Mouse (Mus musculus): ENCODE results near the gene Zfp455. TPM values are rescaled to one million over a fixed set of nuclear protein-coding genes. Genes with fewer than 3 reads are reported as not detected.

The Zfp455 gene
- polyA plus RNA-seq (2015; fragmentation: Nextera tagmentation; extraction: Ambion mirVana): 0.48 and 0.76 TPM in 2 replicates

DNA sequence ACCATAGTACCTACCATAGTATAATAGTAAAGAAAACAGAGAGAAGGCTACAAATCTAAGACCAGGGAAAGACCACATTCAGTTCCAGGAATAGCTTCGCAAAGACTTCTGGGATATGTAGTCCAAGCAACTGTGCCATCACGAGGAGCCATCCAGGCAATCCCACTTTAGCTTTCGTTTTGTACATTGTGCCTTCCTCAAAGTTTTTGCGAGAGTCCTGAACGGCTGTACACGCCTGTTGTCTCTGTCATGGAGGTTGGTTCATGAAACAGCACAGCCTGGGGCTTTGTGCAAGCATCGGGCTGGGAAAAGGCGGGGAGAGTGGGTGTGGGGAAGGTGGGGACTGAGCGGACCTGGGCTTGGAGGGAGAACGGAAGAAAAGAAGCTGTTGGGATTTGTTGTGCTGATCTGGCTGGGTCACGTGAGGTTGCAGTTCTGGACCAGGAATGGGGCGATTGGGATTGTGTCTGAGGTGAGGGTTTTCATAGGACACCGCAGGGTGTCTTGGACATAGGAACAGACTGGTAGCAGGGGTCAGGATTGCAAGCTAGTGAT, at the start of gene Zfp455:
Gene Zfp455, plus strand, starts transcription at position 167 of the 555 bp plus-strand sequence.

GRCm38 (mm10) chr13:67172991-67173722, 21.1 kb upstream of the Zfp455 start, which contains the start of gene Rsl1:
TSS of gene Rsl1 (plus strand) at chr13:67173182.

Other genes starting within 250 kb of the Zfp455 start
- gene Zfp712, start 133.3 kb upstream of the Zfp455 start, polyA plus RNA-seq (2015; fragmentation: Nextera tagmentation; extraction: Ambion mirVana): 0.94 and 1.3 TPM in 2 replicates
- 1.6 and 1.8 TPM in 2 replicates for gene Zfp708, start 96.5 kb upstream of the Zfp455 start, polyA plus RNA-seq (2015; fragmentation: Nextera tagmentation; extraction: Ambion mirVana)
- gene Gm28557, start 85.9 kb upstream of the Zfp455 start, polyA plus RNA-seq (2015; fragmentation: Nextera tagmentation; extraction: Ambion mirVana): 1.3 and 1.5 TPM in 2 replicates
- 0.10 and 0.18 TPM in 2 replicates for gene Rslcan18, start 78.2 kb upstream of the Zfp455 start, polyA plus RNA-seq (2015; fragmentation: Nextera tagmentation; extraction: Ambion mirVana)
- gene Zfp759, start 72.8 kb upstream of the Zfp455 start, polyA plus RNA-seq (2015; fragmentation: Nextera tagmentation; extraction: Ambion mirVana): 0.47 and 0.56 TPM in 2 replicates
- 1.9 and 3.0 TPM in 2 replicates for gene Rsl1, start 21.3 kb upstream of the Zfp455 start, polyA plus RNA-seq (2015; fragmentation: Nextera tagmentation; extraction: Ambion mirVana)
- gene Zfp458, start 84.0 kb downstream of the Zfp455 start, polyA plus RNA-seq (2015; fragmentation: Nextera tagmentation; extraction: Ambion mirVana): 0.95 and 1.1 TPM in 2 replicates
- gene Zfp457, start 112.0 kb downstream of the Zfp455 start, polyA plus RNA-seq (2015; fragmentation: Nextera tagmentation; extraction: Ambion mirVana): 0.49 and 0.53 TPM in 2 replicates
- gene Zfp595, start 138.1 kb downstream of the Zfp455 start, polyA plus RNA-seq (2015; fragmentation: Nextera tagmentation; extraction: Ambion mirVana): 1.3 TPM in 2 replicates
- gene Gm28044, start 166.0 kb downstream of the Zfp455 start, polyA plus RNA-seq (2015; fragmentation: Nextera tagmentation; extraction: Ambion mirVana): 0.25 TPM in 1 of 2 replicates, not detected in the other
- gene Zfp953, start 166.1 kb downstream of the Zfp455 start, polyA plus RNA-seq (2015; fragmentation: Nextera tagmentation; extraction: Ambion mirVana): 0.78 and 0.92 TPM in 2 replicates
- 0.24 and 0.38 TPM in 2 replicates for gene Gm28041, start 181.2 kb downstream of the Zfp455 start, polyA plus RNA-seq (2015; fragmentation: Nextera tagmentation; extraction: Ambion mirVana)
- gene Zfp456, start 181.3 kb downstream of the Zfp455 start, polyA plus RNA-seq (2015; fragmentation: Nextera tagmentation; extraction: Ambion mirVana): 0.79 and 1.2 TPM in 2 replicates
- gene Zfp429, start 205.3 kb downstream of the Zfp455 start, polyA plus RNA-seq (2015; fragmentation: Nextera tagmentation; extraction: Ambion mirVana): 2.1 and 2.4 TPM in 2 replicates
- gene Zfp459, start 226.9 kb downstream of the Zfp455 start, polyA plus RNA-seq (2015; fragmentation: Nextera tagmentation; extraction: Ambion mirVana): 0.41 and 0.76 TPM in 2 replicates